Mouse (Mus musculus) heart, postnatal 0 days (tissue): ENCODE results near the gene Mfsd5.

Experiments
- CTCF ChIP-seq: IDR thresholded peaks from 2 replicates; pipeline ENCODE4 v1.5.1; 2016; ENCODE audit warnings: antibody characterized with exemption, control low read depth, low read depth
- EP300 ChIP-seq: IDR thresholded peaks from 2 replicates; pipeline ENCODE4 v1.6.1; 2016; ENCODE audit warnings: antibody characterized with exemption, low read depth

GRCm38 (mm10) chr15:102230408-102231321 lies 48.6 kb upstream of the Mfsd5 start:
- TF ChIP-seq CTCF (no peak), EP300 (no peak)
